In genomic region chr5:115979134-115979696, GRCm38 (mm10) we compare ENCODE assay signal across 9 mouse cellular contexts. TPM values are rescaled to one million over a fixed set of nuclear protein-coding genes. Genes with fewer than 3 reads are reported as not detected.
DNase-seq lines count a peak whose midpoint lies in the region; ATAC-seq and TF ChIP-seq lines count a peak whose summit lies in the region.
"Had no signal": no experiment of that assay in that cellular context is flagged by ENCODE, and none has a peak within 500 bp of the region (broad histone marks: within the 10 kb centered on the region; RNA-seq: fewer than 3 reads in every experiment).

No protein-coding gene starts in this region.

- no peak for ATAC-seq in neural tube, embryonic 11.5 days (ENCODE audit: insufficient read depth, low FRiP score, low TSS enrichment)

- no peak overlapping the region for H3K4me3 ChIP-seq in heart, embryonic 10.5 days
- peak overlapping the region; percentile 58 for H3K4me3 ChIP-seq in E14TG2a.4 (replicated peaks; ENCODE audit: low read length)
- no peak overlapping the region for H3K4me3 ChIP-seq in neural tube, embryonic 11.5 days (ENCODE audit: low read depth, low read length)
- H3K4me3 ChIP-seq: embryonic facial prominence, embryonic 13.5 days had no signal

- 67% methylated on average over 14 of the region's 16 CpGs for WGBS in heart, embryonic 10.5 days
- WGBS in neural tube, embryonic 11.5 days = 61% methylated on average over 16 of the region's 16 CpGs

- H3K4me1 ChIP-seq in heart, embryonic 10.5 days = peaks cover 8% of the 10 kb centered on the region; the same call in 1 of the 2 replicates
- H3K4me1 ChIP-seq in E14TG2a.4 (replicated peaks; ENCODE audit: low read depth, low read length) = peaks cover 45% of the 10 kb centered on the region
- no peaks in the 10 kb centered on the region for H3K4me1 ChIP-seq in neural tube, embryonic 11.5 days (ENCODE audit: control insufficient read depth, insufficient read depth, low read length)

- H3K36me3 ChIP-seq in heart, embryonic 10.5 days = peaks cover 72% of the 10 kb centered on the region
- peaks cover 93% of the 10 kb centered on the region for H3K36me3 ChIP-seq in E14TG2a.4 (ENCODE audit: insufficient read depth, low read length)
- H3K36me3 ChIP-seq in neural tube, embryonic 11.5 days (ENCODE audit: control insufficient read depth, insufficient read depth, low read length) = 0 out of 2 replicates have a peak, but pooled peaks cover 2% of the 10 kb centered on the region

- TF ChIP-seq CTCF in E14TG2a.4 (conservative IDR thresholded peaks at IDR 0.05; ENCODE audit: low read length) = peak; percentile 76

- peak; percentile 93 for DNase-seq in heart, adult 11 months
- DNase-seq in heart, embryonic 10.5 days (ENCODE audit: low spot score) = no peak
- peak; percentile 23 for DNase-seq in c-Kit-positive CD71-positive TER-119-negative erythroid progenitor cells, embryonic 14.5 days (ENCODE audit: low read depth)
- peak; percentile 44 for DNase-seq in kidney, postnatal 10 days
- DNase-seq in neural tube, embryonic 11.5 days (ENCODE audit: low spot score) = peak; percentile 34
- DNase-seq in right cerebral cortex, postnatal 25 days = no peak
- no peak for DNase-seq in left cerebral cortex, adult 9 months (ENCODE audit: low spot score in 2 of 2)

- H3K9me3 ChIP-seq in heart, embryonic 10.5 days = no peaks in the 10 kb centered on the region
- H3K9me3 ChIP-seq in E14TG2a.4 (ENCODE audit: low read length) = no peaks in the 10 kb centered on the region
- no peaks in the 10 kb centered on the region for H3K9me3 ChIP-seq in neural tube, embryonic 11.5 days (ENCODE audit: control insufficient read depth, low read length)
- H3K9me3 ChIP-seq: embryonic facial prominence, embryonic 13.5 days had no signal

- no peak overlapping the region for H3K4me2 ChIP-seq in neural tube, embryonic 11.5 days (ENCODE audit: low read depth)
- H3K4me2 ChIP-seq: embryonic facial prominence, embryonic 13.5 days had no signal

- H3K27me3 ChIP-seq in heart, embryonic 10.5 days (ENCODE audit: insufficient read depth, poor library complexity, severe bottlenecking) = no peaks in the 10 kb centered on the region
- H3K27me3 ChIP-seq in E14TG2a.4 (ENCODE audit: insufficient read depth, low read length) = no peaks in the 10 kb centered on the region
- no peaks in the 10 kb centered on the region for H3K27me3 ChIP-seq in neural tube, embryonic 11.5 days (ENCODE audit: control insufficient read depth, insufficient read depth, low read length)
- H3K27me3 ChIP-seq: embryonic facial prominence, embryonic 13.5 days had no signal

- H3K9ac ChIP-seq in neural tube, embryonic 11.5 days (ENCODE audit: low read length) = no peak overlapping the region

- no peak overlapping the region for H3K27ac ChIP-seq in heart, embryonic 10.5 days
- no peak overlapping the region for H3K27ac ChIP-seq in neural tube, embryonic 11.5 days (ENCODE audit: low read depth, low read length)
- H3K27ac ChIP-seq: embryonic facial prominence, embryonic 13.5 days had no signal

RNA-seq across cellular contexts. Expression of gene Prkab1, which starts 45.1 kb away (rescaled TPM):
- polyA plus RNA-seq in heart, embryonic 10.5 days (2016; fragmentation: Nextera tagmentation; extraction: Ambion mirVana) = 69.3 and 74.1 TPM in 2 replicates
- 55.5 and 57.5 TPM in 2 replicates for polyA plus RNA-seq in neural tube, embryonic 11.5 days (2014; fragmentation: Nextera tagmentation; extraction: Ambion mirVana)

Comparison
In these comparisons a context has a peak if more than half of its experiments do, and no peak if none do; other contexts are left out.
1. DNase-seq: peak in heart, adult 11 months (single experiment), c-Kit-positive CD71-positive TER-119-negative erythroid progenitor cells, embryonic 14.5 days (single experiment), kidney, postnatal 10 days (single experiment) and neural tube, embryonic 11.5 days (single experiment); none in heart, embryonic 10.5 days (single experiment), right cerebral cortex, postnatal 25 days (single experiment) and left cerebral cortex, adult 9 months (0 of 2).